Mouse (Mus musculus): ENCODE measurements around the gene Hbb-bs.
"Not testable (repeated sequence)": the region's sequence is repeated elsewhere in the genome, so short reads cannot be mapped to it uniquely, and the experiment has no call there.

The Hbb-bs gene

DNA sequence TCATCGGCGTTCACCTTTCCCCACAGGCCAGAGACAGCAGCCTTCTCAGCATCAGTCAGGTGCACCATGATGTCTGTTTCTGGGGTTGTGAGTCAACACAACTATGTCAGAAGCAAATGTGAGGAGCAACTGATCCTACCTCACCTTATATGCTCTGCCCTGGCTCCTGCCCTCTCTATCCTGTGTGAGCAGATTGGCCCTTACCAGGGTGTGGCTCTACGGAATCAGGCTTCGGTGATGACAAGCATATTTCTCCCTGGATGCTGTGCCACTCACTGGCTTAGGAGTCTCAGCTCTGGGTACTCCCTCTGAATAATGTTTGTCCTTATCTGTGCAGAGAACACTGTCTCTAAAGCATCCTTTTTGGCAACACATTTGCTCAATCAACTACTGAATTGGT lies at the start of gene Hbb-bs:
TSS of gene Hbb-bs (minus strand) at position 289 of the 400 bp plus-strand sequence.
- DNase-seq (ENCODE audit: low read depth, low spot score): peak; percentile 95

DNA sequence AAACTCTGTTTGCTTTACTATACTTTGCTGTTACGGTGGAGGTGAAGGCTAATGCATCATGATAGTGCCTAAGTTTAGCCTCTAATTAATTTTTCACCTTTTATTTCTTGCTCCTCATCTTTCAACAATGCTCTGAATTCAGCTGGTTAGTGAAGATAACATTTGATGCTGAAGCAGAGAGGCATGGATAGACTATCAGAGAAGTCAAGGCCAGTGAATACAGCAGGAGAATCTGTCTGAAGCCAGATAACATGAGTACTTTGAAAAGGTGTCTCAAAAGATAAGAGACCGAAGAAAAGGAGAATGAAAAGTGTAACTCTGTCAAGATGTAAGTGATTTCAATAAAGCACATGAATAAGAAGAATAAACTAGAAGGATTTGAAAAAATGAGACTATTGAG lies 49.2 kb upstream of the Hbb-bs start:
- DNase-seq (ENCODE audit: low read depth, low spot score): peak; percentile 79

DNA sequence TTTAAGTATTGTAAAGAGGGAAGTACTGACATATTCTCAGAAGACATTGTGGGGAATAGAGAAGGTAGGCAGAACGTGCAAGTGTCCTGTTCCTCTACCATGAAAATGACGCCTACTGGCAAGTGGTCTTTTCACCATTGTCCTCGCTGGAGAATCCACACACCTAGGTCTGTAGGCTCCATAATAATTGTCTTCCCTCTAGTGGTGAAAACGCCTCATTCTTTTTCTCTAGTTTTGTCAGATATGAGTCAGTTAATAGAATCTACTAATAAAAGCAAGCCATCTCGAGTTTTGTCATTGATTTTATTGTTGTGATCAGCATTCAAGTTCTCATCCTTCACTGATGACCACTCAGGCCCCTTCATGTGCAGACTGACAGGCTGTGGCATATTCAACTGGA lies 46.6 kb upstream of the Hbb-bs start:
- DNase-seq (ENCODE audit: low read depth, low spot score): peak; percentile 48

DNA sequence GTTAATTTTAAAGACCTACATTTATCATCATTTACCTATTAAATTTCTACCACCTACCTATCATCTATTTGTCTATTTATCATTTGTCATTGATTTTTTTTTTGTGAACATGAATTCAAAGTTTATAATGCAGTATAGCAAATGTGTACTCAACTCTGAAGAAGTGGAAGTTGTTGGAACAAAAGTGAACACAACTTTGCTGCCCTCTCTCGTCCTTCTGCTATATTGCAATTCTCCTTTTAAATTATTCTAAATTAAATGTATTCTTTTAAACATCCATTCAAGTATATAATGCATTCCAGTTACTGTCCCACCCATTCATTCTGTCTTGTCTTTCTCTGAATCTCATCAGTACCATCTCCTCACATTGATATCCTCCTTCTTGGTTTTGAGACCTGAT lies 45.2 kb upstream of the Hbb-bs start:
- peak; percentile 77 for DNase-seq (ENCODE audit: low read depth, low spot score)

- DNase-seq (ENCODE audit: low read depth, low spot score): peak; percentile 90
Observed at GRCm38 (mm10) chr7:103870667-103871066, 42.8 kb upstream of the Hbb-bs start.

DNA sequence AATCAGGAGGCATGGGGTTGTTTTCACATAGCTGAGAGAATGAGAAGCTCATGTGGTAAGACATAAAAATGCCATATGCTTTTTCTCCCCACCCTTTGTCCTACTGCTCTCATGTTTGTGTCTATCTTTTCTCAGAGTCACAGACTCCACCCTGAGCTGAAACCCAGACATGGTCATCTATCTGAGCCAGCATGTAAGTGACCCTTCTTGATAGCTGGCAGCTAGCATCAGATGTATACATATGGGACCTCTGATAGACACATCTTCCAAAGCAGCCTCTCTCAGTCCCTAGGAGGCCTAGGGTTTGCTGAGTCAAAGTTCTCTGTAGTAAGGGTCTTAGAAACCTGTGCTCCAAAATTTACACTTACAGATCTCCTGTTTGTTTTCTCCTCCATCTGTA lies 37.8 kb upstream of the Hbb-bs start:
- peak; percentile 86 for DNase-seq (ENCODE audit: low read depth, low spot score)

- DNase-seq (ENCODE audit: low read depth, low spot score): peak; percentile 51
Observed at GRCm38 (mm10) chr7:103861531-103861930, 33.6 kb upstream of the Hbb-bs start.

- DNase-seq (ENCODE audit: low read depth, low spot score): peak; percentile 100
Observed at GRCm38 (mm10) chr7:103860855-103861254, 33.0 kb upstream of the Hbb-bs start.

DNA sequence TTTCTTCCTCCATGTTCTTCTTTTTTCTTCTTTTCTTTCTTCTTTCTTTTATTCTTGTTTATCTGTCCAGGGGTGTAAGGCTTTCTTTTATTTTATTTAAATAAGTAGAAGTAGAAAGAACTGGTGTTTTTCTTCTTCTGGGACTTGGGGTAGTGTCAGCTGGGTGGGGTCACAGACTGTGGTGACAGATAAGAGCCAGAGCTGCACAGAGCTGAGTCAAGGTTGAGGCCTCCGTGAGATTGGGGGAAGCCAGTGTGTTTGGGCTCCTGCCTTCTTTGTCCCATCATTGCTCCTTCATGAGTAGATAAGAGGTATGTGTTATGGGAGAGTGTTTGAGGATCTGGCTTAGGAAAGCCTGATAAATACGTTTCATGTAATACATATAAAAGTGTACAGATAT lies 31.2 kb upstream of the Hbb-bs start:
- peak; percentile 88 for DNase-seq (ENCODE audit: low read depth, low spot score)

GRCm38 (mm10) chr7:103854669-103855068 lies 26.8 kb upstream of the Hbb-bs start:
- no peak for DNase-seq (ENCODE audit: low read depth, low spot score)

GRCm38 (mm10) chr7:103853090-103853489 lies 25.2 kb upstream of the Hbb-bs start, which contains the start of gene Hbb-y:
Hbb-y (minus strand) TSS chr7:103853216.
- no peak for DNase-seq (ENCODE audit: low read depth, low spot score)

DNA sequence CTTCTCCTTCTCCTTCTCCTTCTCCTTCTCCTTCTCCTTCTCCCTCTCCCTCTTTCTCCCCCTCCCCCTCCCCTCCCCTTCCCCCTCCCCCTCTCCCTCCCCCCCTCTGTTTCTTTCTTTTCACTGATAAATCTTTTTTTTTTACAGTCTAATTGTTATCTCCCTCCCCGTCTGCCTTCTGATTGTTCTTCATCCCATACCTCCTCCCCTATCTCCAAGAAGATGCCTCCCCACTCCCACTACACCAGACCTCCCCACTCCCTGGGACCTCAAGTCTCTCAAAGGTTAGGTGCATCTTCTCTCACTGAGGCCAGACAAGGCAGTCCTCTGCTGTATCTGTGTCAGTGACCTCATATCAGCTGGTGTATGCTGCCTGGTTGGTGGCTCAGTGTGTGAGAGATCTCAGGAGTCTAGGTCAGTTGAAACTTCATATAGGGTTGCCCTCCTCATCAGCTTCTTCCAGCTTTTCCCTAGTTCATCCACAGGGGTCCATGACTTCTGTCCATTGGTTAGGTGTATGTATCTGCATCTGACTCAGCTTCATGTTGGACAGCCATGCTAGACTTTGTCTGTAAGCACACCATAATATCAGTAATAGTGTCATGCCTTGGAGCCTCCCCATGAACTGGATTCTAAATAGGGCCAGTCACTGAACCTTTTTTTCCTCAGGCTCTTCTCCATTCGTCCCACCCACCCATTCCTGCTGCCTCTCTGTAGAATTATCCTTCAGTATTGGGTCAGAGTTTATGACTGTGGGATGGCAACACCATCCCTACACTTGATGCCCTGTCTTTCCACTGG lies 16.8 kb upstream of the Hbb-bs start:
- DNase-seq (ENCODE audit: low read depth, low spot score): no peak

DNA sequence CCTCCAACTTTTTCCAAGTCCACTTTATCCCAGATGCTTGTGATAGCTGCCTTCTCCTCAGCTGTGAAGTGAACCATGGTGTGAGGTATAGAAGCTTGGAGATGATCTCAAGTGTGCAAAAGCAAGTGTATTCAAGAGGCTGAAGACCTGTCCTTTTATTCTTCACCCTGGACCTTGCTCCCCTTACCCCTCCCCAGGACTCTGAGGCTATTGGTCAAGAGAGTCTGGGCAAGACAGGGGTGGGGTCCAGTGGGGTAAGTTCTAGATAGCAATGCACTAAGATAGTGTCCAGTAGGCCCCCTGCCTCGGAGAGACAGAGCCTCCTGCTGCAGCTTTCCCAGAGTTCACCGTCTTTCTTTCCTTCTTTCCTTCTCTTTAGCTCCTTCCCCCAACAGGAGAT lies 15.1 kb upstream of the Hbb-bs start, which contains the start of gene Hbb-bh1:
TSS of gene Hbb-bh1 (minus strand) at position 131 of the 400 bp plus-strand sequence.
- DNase-seq (ENCODE audit: low read depth, low spot score): no peak

DNA sequence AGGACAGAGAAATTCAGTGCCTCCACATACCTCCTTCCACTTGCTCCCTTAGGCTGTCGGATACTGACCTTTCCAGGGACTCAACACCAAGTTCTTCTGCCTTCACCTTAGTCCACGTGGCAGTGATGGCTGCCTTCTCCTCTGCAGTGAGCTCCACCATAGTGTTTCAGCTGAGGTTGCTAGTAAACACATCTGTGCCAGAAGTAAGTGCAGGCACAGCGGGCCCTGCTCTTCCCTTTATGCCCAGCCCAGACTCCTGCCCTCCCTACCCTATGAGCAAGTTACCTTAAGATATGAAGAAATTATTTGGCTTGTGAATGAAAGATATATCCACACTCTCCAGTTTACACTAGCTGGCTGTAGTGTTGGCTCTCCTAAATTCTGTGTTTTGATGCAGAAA lies 12.4 kb upstream of the Hbb-bs start, which contains the start of gene Hbb-bh2:
TSS of gene Hbb-bh2 (minus strand) at position 253 of the 400 bp plus-strand sequence.
- no peak for DNase-seq (ENCODE audit: low read depth, low spot score)

- DNase-seq (ENCODE audit: low read depth, low spot score): not testable (repeated sequence)
Observed at GRCm38 (mm10) chr7:103827139-103827538, 757 bp downstream of the Hbb-bs start.

GRCm38 (mm10) chr7:103826255-103826887 lies 1.5 kb downstream of the Hbb-bs start:
- DNase-seq (ENCODE audit: low read depth, low spot score): peak; percentile 82

DNA sequence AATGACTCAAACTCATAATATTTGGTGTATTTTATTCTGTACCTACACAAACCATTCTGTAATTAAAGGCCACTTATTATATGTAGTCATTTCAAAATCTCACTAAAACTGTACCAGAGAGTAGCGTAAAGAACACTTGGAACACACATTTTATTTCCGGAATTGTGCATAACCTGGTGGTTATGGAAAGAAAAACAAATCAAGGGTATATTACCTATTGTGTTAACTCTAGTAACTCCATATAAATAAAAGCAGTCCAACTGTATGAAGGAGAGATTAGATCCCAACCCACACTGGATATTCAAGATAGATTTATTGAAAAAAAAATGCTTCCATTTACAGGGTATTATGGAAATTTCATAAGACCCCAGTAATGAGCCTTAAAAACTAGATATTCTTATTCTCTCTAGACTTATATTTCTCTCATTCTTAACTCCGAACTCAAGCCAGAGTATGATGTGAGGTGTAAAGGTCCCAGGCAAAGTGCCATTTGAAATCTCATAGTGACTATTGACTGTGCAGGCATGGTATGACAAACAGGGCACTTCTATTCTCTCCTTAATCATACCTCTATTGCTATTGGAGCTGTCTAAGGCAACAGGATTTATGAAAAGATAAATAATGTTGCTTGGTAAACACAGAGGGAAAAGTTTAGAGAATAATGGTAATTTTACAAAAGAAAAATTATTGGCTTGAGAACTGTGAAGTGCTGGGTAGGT lies 2.2 kb downstream of the Hbb-bs start:
- peak; percentile 85 for DNase-seq (ENCODE audit: low read depth, low spot score)

GRCm38 (mm10) chr7:103824597-103824996 lies 3.3 kb downstream of the Hbb-bs start:
- DNase-seq (ENCODE audit: low read depth, low spot score): no peak

GRCm38 (mm10) chr7:103815085-103815484 lies 12.8 kb downstream of the Hbb-bs start:
- peak; percentile 62 for DNase-seq (ENCODE audit: low read depth, low spot score)

DNA sequence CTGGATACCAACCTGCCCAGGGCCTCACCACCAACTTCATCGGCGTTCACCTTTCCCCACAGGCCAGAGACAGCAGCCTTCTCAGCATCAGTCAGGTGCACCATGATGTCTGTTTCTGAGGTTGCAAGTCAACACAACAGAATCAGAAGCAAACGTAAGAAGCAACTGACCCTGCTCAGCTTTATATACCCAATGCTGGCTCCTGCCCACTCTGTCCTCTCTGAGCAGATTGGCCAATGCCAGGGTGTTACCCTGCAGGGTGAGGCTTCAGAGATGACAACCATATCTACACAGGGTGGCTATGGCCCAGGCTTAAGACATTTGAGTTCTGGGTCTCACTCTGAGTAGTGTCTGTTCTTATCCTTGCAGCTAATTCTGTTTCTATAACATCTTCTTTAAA lies 14.1 kb downstream of the Hbb-bs start, which contains the start of gene Hbb-bt:
TSS of gene Hbb-bt (minus strand) at position 231 of the 400 bp plus-strand sequence.
- DNase-seq (ENCODE audit: low read depth, low spot score): peak; percentile 91

GRCm38 (mm10) chr7:103813152-103813551 lies 14.7 kb downstream of the Hbb-bs start:
- DNase-seq (ENCODE audit: low read depth, low spot score): not testable (repeated sequence)

- DNase-seq (ENCODE audit: low read depth, low spot score): peak; percentile 72
Observed at GRCm38 (mm10) chr7:103812174-103812573, 15.7 kb downstream of the Hbb-bs start.

All from c-Kit-negative CD71-positive TER-119-positive erythroid progenitor cells, embryonic 14.5 days (primary cell).